Mouse (Mus musculus) embryonic fibroblast, embryonic 13.5 days (primary cell): ENCODE measurements around the gene Stoml3.

Experiments used
- CTCF ChIP-seq: IDR thresholded peaks from 2 replicates; pipeline ENCODE4 v1.5.1; 2011; ENCODE audit warnings: mild to moderate bottlenecking, control low read depth, low read length, moderate library complexity, borderline replicate concordance; ENCODE audit not compliant: insufficient read depth
- POLR2A ChIP-seq: IDR thresholded peaks from 2 replicates; pipeline ENCODE4 v1.6.1; 2011; ENCODE audit warnings: low read depth, mild to moderate bottlenecking, control low read depth, low read length, moderate library complexity

DNA sequence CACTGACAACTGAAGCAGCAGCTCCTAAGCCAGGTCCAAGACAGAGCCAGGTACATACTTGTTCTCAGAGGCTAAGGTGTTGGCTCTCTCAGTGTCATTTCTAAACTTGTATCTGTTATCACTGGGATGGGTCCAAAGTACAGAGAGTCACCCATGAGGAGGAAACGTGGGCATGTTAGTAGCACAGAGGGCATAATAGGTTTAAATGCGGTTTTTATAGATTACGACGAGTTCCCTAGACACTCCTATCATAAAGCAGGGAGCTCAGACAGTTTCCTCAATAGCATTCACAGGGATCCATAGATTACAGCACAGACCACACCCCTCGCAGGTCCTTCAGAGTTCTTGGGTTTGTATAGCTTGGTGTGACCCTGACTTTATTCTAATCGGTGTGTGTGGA, 34.4 kb upstream of the Stoml3 start:
- TF ChIP-seq CTCF (no peak), POLR2A (no peak)
